Mouse (Mus musculus): ENCODE measurements around the gene Olfr30.

- TF ChIP-seq CTCF (IDR thresholded peaks at IDR 0.05; ENCODE audit: control insufficient read depth, insufficient read depth, insufficient read length) (no peak), USF1 (IDR thresholded peaks at IDR 0.05; ENCODE audit: low read depth) (no peak), MAX (IDR thresholded peaks at IDR 0.05) (no peak), CEBPB (IDR thresholded peaks at IDR 0.05; ENCODE audit: low read depth) (no peak), MYOD1 (IDR thresholded peaks at IDR 0.05; ENCODE audit: control insufficient read depth, insufficient read length, low read depth) (no peak), FOSL1 (IDR thresholded peaks at IDR 0.05; ENCODE audit: insufficient read depth, low read length, poor library complexity, severe bottlenecking) (no peak), MYOG (IDR thresholded peaks at IDR 0.05; ENCODE audit: control insufficient read depth, extremely low read depth, insufficient read length) (no peak)
Observed at GRCm38 (mm10) chr11:58462170-58462569, at the start of gene Olfr30.

Data from C2C12 (cell line).